Mouse (Mus musculus) CD8-positive naive resting alpha-beta T cell, adult 2 months (primary cell): Measurements from ENCODE around the gene Gm7544.

Experiments used
- DNase-seq, 2 experiments: peaks; one replicate each; pipeline ENCODE4 v3.0.0; 2022; ENCODE audit warnings: low read depth in 2 of 2, low spot score in 2 of 2

Gene Gm7544

DNA sequence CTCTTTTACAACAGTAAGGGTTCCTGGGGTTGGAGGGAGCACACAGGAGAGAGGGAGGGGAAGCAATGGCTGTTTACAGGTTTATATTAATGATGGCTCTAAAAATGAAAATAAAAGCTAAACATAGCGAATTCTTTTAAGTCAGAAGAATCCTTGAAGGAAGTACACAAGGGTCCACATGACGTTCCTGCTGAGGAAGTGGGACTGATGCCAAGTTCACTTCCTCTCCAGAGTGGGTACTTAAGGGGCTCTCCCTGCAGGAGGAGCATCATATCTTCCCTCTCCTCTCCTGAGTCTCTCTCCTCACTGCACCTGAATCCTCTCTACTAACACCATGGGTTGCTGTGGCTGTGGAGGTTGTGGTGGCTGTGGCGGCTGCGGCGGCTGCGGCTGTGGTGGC lies 31.2 kb downstream of the Gm7544 start, which contains the start of gene A030014E15Rik:
Gene A030014E15Rik (plus strand): TSS at position 268 of the 400 bp plus-strand sequence.
- no peak for DNase-seq

DNA sequence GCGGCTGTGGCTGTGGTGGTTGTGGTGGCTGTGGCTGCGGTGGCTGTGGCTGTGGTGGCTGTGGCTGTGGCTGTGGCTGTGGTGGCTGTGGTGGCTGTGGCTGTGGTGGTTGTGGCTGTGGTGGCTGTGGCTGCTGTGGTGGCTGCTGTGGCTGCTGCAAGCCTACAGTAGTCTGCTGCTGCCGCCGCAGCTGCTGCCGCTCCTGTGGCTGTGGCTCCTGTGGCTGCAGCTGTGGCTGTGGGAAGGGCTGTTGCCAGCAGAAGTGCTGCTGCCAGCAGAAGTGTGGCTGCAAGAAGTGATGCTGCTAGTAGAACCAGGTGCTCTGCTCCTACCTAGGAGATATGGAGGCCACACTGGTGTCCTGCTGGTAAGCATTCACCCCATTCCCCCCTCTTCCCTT lies 42.4 kb downstream of the Gm7544 start:
- DNase-seq, result peak in 1 of 2 experiments; percentile 4

DNA sequence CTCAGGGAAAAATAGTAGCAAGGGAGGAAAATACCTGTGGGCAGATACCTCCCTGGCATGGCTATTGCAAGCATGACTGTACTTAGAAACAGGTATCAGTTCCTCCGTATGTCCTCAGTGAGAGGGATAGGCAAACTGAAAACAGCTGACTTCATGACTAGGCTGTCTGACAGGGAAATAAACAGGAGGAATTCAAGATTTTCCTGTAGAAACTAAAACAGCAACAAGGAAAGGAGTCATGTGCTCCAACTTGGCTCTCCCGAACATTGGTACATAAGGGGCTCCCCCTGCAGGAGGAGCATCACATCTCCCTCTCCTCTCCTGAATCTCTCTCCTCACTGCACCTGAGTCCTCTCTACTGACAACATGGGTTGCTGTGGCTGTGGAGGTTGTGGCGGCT lies 42.8 kb downstream of the Gm7544 start, which contains the start of gene A030005L19Rik:
Gene A030005L19Rik (plus strand): TSS at position 301 of the 400 bp plus-strand sequence.
- no peak for DNase-seq

DNA sequence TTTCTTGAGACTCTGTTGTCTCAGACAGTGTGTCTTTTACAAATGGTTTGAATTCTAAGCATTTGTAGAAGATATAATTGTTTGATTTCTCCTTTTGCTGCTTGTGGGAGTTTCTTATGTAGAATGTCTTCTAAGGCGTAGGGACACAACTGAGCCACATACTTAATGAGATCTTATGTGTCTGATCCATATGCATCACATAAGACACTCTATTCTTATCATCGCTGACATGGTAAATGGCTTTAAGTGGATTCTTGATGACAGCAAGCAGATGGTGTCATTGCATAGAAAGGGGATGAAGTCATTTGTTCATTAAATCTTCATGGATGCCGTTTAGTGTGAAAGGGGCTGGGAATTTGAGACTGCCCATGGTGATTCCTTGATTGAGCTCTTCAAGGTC lies 49.9 kb downstream of the Gm7544 start:
- no peak for DNase-seq
